In genomic region chr13:81352296-81352695, GRCm38 (mm10) we compare ENCODE assay signal across 10 mouse cellular contexts.
DNase-seq lines count a peak whose midpoint lies in the region; ATAC-seq lines count a peak whose summit lies in the region.
"Had no signal": no experiment of that assay in that cellular context is flagged by ENCODE, and none has a peak within 500 bp of the region (broad histone marks: within the 10 kb centered on the region; RNA-seq: fewer than 3 reads in every experiment).

No protein-coding gene starts in this region.

- no peak overlapping the region for H3K9ac ChIP-seq in liver, embryonic 12.5 days
- H3K9ac ChIP-seq: embryonic facial prominence, embryonic 13.5 days had no signal

- H3K27me3 ChIP-seq in liver, embryonic 12.5 days (replicated peaks): no peaks in the 10 kb centered on the region
- H3K27me3 ChIP-seq: embryonic facial prominence, embryonic 13.5 days had no signal

- 63% methylated on average over 11 of the region's 11 CpGs for WGBS in liver, embryonic 12.5 days (ENCODE audit: insufficient replicate concordance)

- H3K4me2 ChIP-seq in liver, embryonic 12.5 days: no peak overlapping the region
- H3K4me2 ChIP-seq: embryonic facial prominence, embryonic 13.5 days had no signal

- H3K4me3 ChIP-seq in liver, embryonic 12.5 days: no peak overlapping the region
- H3K4me3 ChIP-seq: embryonic facial prominence, embryonic 13.5 days had no signal

- DNase-seq in liver: peak; percentile 7
- DNase-seq in heart, adult 8-10 months (ENCODE audit: low spot score): peak; percentile 71
- DNase-seq in kidney, postnatal 10 days: peak; percentile 80
- DNase-seq in frontal cortex, postnatal 14 days (ENCODE audit: low spot score in 2 of 2): no peak
- no peak for DNase-seq in right cerebral cortex, adult 2 months (ENCODE audit: low spot score in 2 of 2)
- no peak for DNase-seq in layer of hippocampus, adult 8-10 months (ENCODE audit: low spot score in 2 of 2)

- no peak for ATAC-seq in liver, embryonic 12.5 days
- ATAC-seq in neutrophil, adult 5-6 weeks (ENCODE audit: extremely low read depth, insufficient number of reproducible peaks, low FRiP score, poor library complexity, severe bottlenecking): peak; percentile 71

- no peaks in the 10 kb centered on the region for H3K4me1 ChIP-seq in liver, embryonic 12.5 days
- H3K4me1 ChIP-seq: embryonic facial prominence, embryonic 13.5 days had no signal

- H3K9me3 ChIP-seq in liver, embryonic 12.5 days (replicated peaks): no peaks in the 10 kb centered on the region
- H3K9me3 ChIP-seq: embryonic facial prominence, embryonic 13.5 days; G1E had no signal

- H3K27ac ChIP-seq in liver, embryonic 12.5 days: no peak overlapping the region

- no peaks in the 10 kb centered on the region for H3K36me3 ChIP-seq in liver, embryonic 12.5 days
- H3K36me3 ChIP-seq: embryonic facial prominence, embryonic 13.5 days; G1E had no signal

Comparison
In these comparisons a context has a peak if more than half of its experiments do, and no peak if none do; other contexts are left out.
1. DNase-seq: peak in liver (single experiment), heart, adult 8-10 months (single experiment) and kidney, postnatal 10 days (single experiment); none in frontal cortex, postnatal 14 days (0 of 2), right cerebral cortex, adult 2 months (0 of 2) and layer of hippocampus, adult 8-10 months (0 of 2).